Mouse (Mus musculus) myocyte (in vitro differentiated cells): ENCODE results near the gene Asic2. TPM values are rescaled to one million over a fixed set of nuclear protein-coding genes. Genes with fewer than 3 reads are reported as not detected.
"Not testable (repeated sequence)": the region's sequence is repeated elsewhere in the genome, so short reads cannot be mapped to it uniquely, and the experiment has no call there.

Source experiments
- H3K27me3 ChIP-seq: one replicate; pipeline ENCODE4 v1.6.1; 2011; ENCODE audit not compliant: control insufficient read depth, insufficient read depth, insufficient read length
- H3K36me3 ChIP-seq: one replicate; pipeline ENCODE4 v1.6.1; 2011; ENCODE audit not compliant: control insufficient read depth, insufficient read depth
- H3K4me2 ChIP-seq: one replicate; pipeline ENCODE4 v1.6.1; 2011; ENCODE audit warnings: low read depth, control low read depth
- H3K4me3 ChIP-seq: one replicate; pipeline ENCODE4 v1.5.1; 2011; ENCODE audit warnings: mild to moderate bottlenecking, control low read depth, moderate library complexity
- H3K79me2 ChIP-seq: one replicate; pipeline ENCODE4 v1.6.1; 2011; ENCODE audit not compliant: control insufficient read depth, insufficient read depth
- H3ac ChIP-seq: one replicate; pipeline ENCODE4 v1.6.1; 2011; ENCODE audit not compliant: control insufficient read depth, insufficient read length
- CEBPB ChIP-seq: IDR thresholded peaks from 2 replicates; pipeline ENCODE4 v1.6.1; 2011; ENCODE audit warnings: mild to moderate bottlenecking, moderate library complexity; ENCODE audit not compliant: poor library complexity, insufficient read depth, severe bottlenecking
- E2F4 ChIP-seq: IDR thresholded peaks from one replicate; pipeline ENCODE4 v1.6.1; 2011; ENCODE audit warnings: mild to moderate bottlenecking, control low read depth, moderate library complexity; ENCODE audit not compliant: insufficient read depth
- MAX ChIP-seq: IDR thresholded peaks from one replicate; pipeline ENCODE4 v1.6.1; 2011; ENCODE audit warnings: low read depth, mild to moderate bottlenecking, control low read depth
- MYOD1 ChIP-seq, 3 experiments: IDR thresholded peaks; one replicate each; pipeline ENCODE4 v1.6.1; 2011; ENCODE audit warnings: control low read depth in 2 of 3, low read depth in 2 of 3, mild to moderate bottlenecking in 2 of 3, moderate library complexity in 1 of 3; ENCODE audit not compliant: insufficient read length in 2 of 3, control insufficient read depth in 1 of 3
- MYOG ChIP-seq, 3 experiments: IDR thresholded peaks; one replicate each; pipeline ENCODE4 v1.6.1; 2011; ENCODE audit warnings: control low read depth in 2 of 3, low read depth in 2 of 3, mild to moderate bottlenecking in 2 of 3; ENCODE audit not compliant: insufficient read length in 2 of 3, control insufficient read depth in 1 of 3, insufficient read depth in 1 of 3
- POLR2A ChIP-seq: IDR thresholded peaks from one replicate; pipeline ENCODE4 v1.6.1; 2011; ENCODE audit warnings: low read depth, mild to moderate bottlenecking, control low read depth, moderate library complexity; ENCODE audit not compliant: insufficient read length
- POLR2AphosphoS2 ChIP-seq: IDR thresholded peaks from one replicate; pipeline ENCODE4 v1.6.1; 2011; ENCODE audit warnings: low read depth, control low read depth; ENCODE audit not compliant: insufficient read length
- REST ChIP-seq: IDR thresholded peaks from one replicate; pipeline ENCODE4 v1.6.1; 2011; ENCODE audit warnings: mild to moderate bottlenecking, control low read depth, moderate library complexity; ENCODE audit not compliant: insufficient read depth, insufficient read length
- SRF ChIP-seq: IDR thresholded peaks from one replicate; pipeline ENCODE4 v1.6.1; 2011; ENCODE audit warnings: low read depth; ENCODE audit not compliant: control insufficient read depth, insufficient read length
- TCF12 ChIP-seq: IDR thresholded peaks from one replicate; pipeline ENCODE4 v1.6.1; 2011; ENCODE audit warnings: mild to moderate bottlenecking, control low read depth; ENCODE audit not compliant: poor library complexity, insufficient read depth, severe bottlenecking
- TCF3 ChIP-seq: IDR thresholded peaks from one replicate; pipeline ENCODE4 v1.6.1; 2011; ENCODE audit warnings: low read depth, control low read depth; ENCODE audit not compliant: insufficient read length
- USF1 ChIP-seq: IDR thresholded peaks from one replicate; pipeline ENCODE4 v1.6.1; 2011; ENCODE audit warnings: low read depth, mild to moderate bottlenecking, control low read depth, moderate library complexity
- polyA plus RNA-seq: library from polyadenylated mRNA; unstranded; fragments of >200 nt; fragmentation: generic; extraction: Trizol; gene quantifications from one replicate; pipeline ENCODE4 v1.2.1, GENCODE M21; 2012; ENCODE audit warnings: missing spikeins

Asic2 gene
- polyA plus RNA-seq, 1 experiment: not detected

- Histone ChIP-seq H3K4me2 (no peak overlapping the region), H3K4me3 (no peak overlapping the region), H3K36me3 (no peaks in the 10 kb centered on the region), H3K79me2 (no peaks in the 10 kb centered on the region), H3K27me3 (no peaks in the 10 kb centered on the region), H3ac (no peak overlapping the region)
- TF ChIP-seq MAX (no peak), POLR2A (no peak), REST (no peak), POLR2AphosphoS2 (no peak), USF1 (no peak), MYOG (IDR thresholded peaks at IDR 0.05; ENCODE audit: control insufficient read depth in 1 of 3, insufficient read depth in 1 of 3, insufficient read length in 2 of 3, low read depth in 2 of 3) (no peak), E2F4 (no peak), SRF (no peak), CEBPB (no peak), TCF12 (no peak)
These were observed 696.8 kb downstream of the Asic2 start for GRCm38 (mm10) chr11:81271422-81271821.

GRCm38 (mm10) chr11:81270518-81270917 is 697.7 kb downstream of the Asic2 start:
- no peak for TF ChIP-seq CEBPB
- TF ChIP-seq MYOD1 (IDR thresholded peaks at IDR 0.05; ENCODE audit: control insufficient read depth in 1 of 3, insufficient read length in 2 of 3, low read depth in 2 of 3): no peak
- H3ac ChIP-seq: no peak overlapping the region
- no peaks in the 10 kb centered on the region for H3K27me3 ChIP-seq
- H3K4me3 ChIP-seq: no peak overlapping the region
- no peak overlapping the region for H3K4me2 ChIP-seq
- no peaks in the 10 kb centered on the region for H3K36me3 ChIP-seq
- H3K79me2 ChIP-seq: no peaks in the 10 kb centered on the region

- Histone ChIP-seq H3K36me3 (no peaks in the 10 kb centered on the region), H3K4me2 (no peak overlapping the region), H3K4me3 (no peak overlapping the region), H3K27me3 (no peaks in the 10 kb centered on the region), H3ac (no peak overlapping the region), H3K79me2 (no peaks in the 10 kb centered on the region)
- TF ChIP-seq USF1: no peak
- TF ChIP-seq REST: no peak
- no peak for TF ChIP-seq MYOG (IDR thresholded peaks at IDR 0.05; ENCODE audit: control insufficient read depth in 1 of 3, insufficient read depth in 1 of 3, insufficient read length in 2 of 3, low read depth in 2 of 3)
- TF ChIP-seq MAX: no peak
- no peak for TF ChIP-seq TCF12
- TF ChIP-seq CEBPB: no peak
- no peak for TF ChIP-seq SRF
- no peak for TF ChIP-seq TCF3
- TF ChIP-seq MYOD1 (IDR thresholded peaks at IDR 0.05; ENCODE audit: control insufficient read depth in 1 of 3, insufficient read length in 2 of 3, low read depth in 2 of 3): no peak
- no peak for TF ChIP-seq POLR2AphosphoS2
- TF ChIP-seq E2F4: no peak
- no peak for TF ChIP-seq POLR2A
These were observed 704.5 kb downstream of the Asic2 start for GRCm38 (mm10) chr11:81263757-81264156.

- H3ac ChIP-seq: no peak overlapping the region
- H3K4me2 ChIP-seq: peak overlapping the region; percentile 30
- no peak overlapping the region for H3K4me3 ChIP-seq
- H3K27me3 ChIP-seq: no peaks in the 10 kb centered on the region
- H3K36me3 ChIP-seq: no peaks in the 10 kb centered on the region
- TF ChIP-seq REST (no peak), TCF3 (no peak), USF1 (no peak), MYOD1 (IDR thresholded peaks at IDR 0.05; ENCODE audit: control insufficient read depth in 1 of 3, insufficient read length in 2 of 3, low read depth in 2 of 3) (peak in 2 of 3 experiments; percentile 81 to 88), MYOG (IDR thresholded peaks at IDR 0.05; ENCODE audit: control insufficient read depth in 1 of 3, insufficient read depth in 1 of 3, insufficient read length in 2 of 3, low read depth in 2 of 3) (peak in 1 of 3 experiments; percentile 9), CEBPB (no peak), SRF (no peak), TCF12 (no peak), E2F4 (no peak)
- H3K79me2 ChIP-seq: no peaks in the 10 kb centered on the region
These were observed 705.1 kb downstream of the Asic2 start for GRCm38 (mm10) chr11:81263193-81263592.

GRCm38 (mm10) chr11:81261259-81261658 is 707.0 kb downstream of the Asic2 start:
- Histone ChIP-seq H3K4me3 (no peak overlapping the region), H3K79me2 (no peaks in the 10 kb centered on the region), H3K36me3 (no peaks in the 10 kb centered on the region), H3ac (no peak overlapping the region), H3K4me2 (no peak overlapping the region), H3K27me3 (no peaks in the 10 kb centered on the region)
- TF ChIP-seq USF1: no peak
- TF ChIP-seq CEBPB: no peak
- no peak for TF ChIP-seq REST

GRCm38 (mm10) chr11:81241183-81241582 is 727.1 kb downstream of the Asic2 start:
- H3K27me3 ChIP-seq, H3K36me3 ChIP-seq, H3K4me2 ChIP-seq, H3K4me3 ChIP-seq, H3K79me2 ChIP-seq, H3ac ChIP-seq: not testable (repeated sequence)
